Mouse (Mus musculus): ENCODE measurements at regions not wholly inside any gene's neighbourhood (a gene's known extent, or its start where the extent isn't known, plus 50 kb on each side); places are given as distances from the start of the nearest gene placed in this dataset.

GRCm38 (mm10) chr13:101538110-101538509 is 229.9 kb downstream of the Pik3r1 start:
- H3K36me3 ChIP-seq (ENCODE audit: insufficient read depth, low read length), result no peaks in the 10 kb centered on the region
- 91% methylated on average over 1 of the region's 1 CpGs for WGBS
- no peak overlapping the region for H3K27ac ChIP-seq (ENCODE audit: low read depth, low read length)
- H3K4me2 ChIP-seq (ENCODE audit: low read depth, low read length, poor library complexity, severe bottlenecking), result no peak overlapping the region
- peaks cover 4% of the 10 kb centered on the region for H3K4me1 ChIP-seq (ENCODE audit: insufficient read depth, low read length)
- no peak overlapping the region for H3K4me3 ChIP-seq (ENCODE audit: low read depth, low read length)
- no peaks in the 10 kb centered on the region for H3K27me3 ChIP-seq (ENCODE audit: insufficient read depth, low read length)
- no peak for TF ChIP-seq CTCF (IDR thresholded peaks at IDR 0.05)
- H3K9ac ChIP-seq (replicated peaks; ENCODE audit: low read length, poor library complexity, severe bottlenecking), result no peak overlapping the region
- no peaks in the 10 kb centered on the region for H3K9me3 ChIP-seq (ENCODE audit: low read length)
- ATAC-seq (ENCODE audit: low FRiP score), result no peak
- DNase-seq (ENCODE audit: low spot score), result no peak

- Histone ChIP-seq H3K27ac (ENCODE audit: low read depth, low read length) (no peak overlapping the region), H3K36me3 (ENCODE audit: insufficient read depth, low read length) (no peaks in the 10 kb centered on the region), H3K9me3 (ENCODE audit: low read length) (no peaks in the 10 kb centered on the region), H3K4me1 (ENCODE audit: insufficient read depth, low read length) (peaks cover 4% of the 10 kb centered on the region), H3K27me3 (ENCODE audit: insufficient read depth, low read length) (no peaks in the 10 kb centered on the region), H3K9ac (replicated peaks; ENCODE audit: low read length, poor library complexity, severe bottlenecking) (no peak overlapping the region), H3K4me2 (ENCODE audit: low read depth, low read length, poor library complexity, severe bottlenecking) (no peak overlapping the region), H3K4me3 (ENCODE audit: low read depth, low read length) (no peak overlapping the region)
- no peak for TF ChIP-seq CTCF (IDR thresholded peaks at IDR 0.05)
- ATAC-seq (ENCODE audit: low FRiP score) (no peak), DNase-seq (ENCODE audit: low spot score) (no peak)
- 94% methylated on average over 1 of the region's 1 CpGs for WGBS
Observed at GRCm38 (mm10) chr13:101536019-101536418, 232.0 kb downstream of the Pik3r1 start.

DNA sequence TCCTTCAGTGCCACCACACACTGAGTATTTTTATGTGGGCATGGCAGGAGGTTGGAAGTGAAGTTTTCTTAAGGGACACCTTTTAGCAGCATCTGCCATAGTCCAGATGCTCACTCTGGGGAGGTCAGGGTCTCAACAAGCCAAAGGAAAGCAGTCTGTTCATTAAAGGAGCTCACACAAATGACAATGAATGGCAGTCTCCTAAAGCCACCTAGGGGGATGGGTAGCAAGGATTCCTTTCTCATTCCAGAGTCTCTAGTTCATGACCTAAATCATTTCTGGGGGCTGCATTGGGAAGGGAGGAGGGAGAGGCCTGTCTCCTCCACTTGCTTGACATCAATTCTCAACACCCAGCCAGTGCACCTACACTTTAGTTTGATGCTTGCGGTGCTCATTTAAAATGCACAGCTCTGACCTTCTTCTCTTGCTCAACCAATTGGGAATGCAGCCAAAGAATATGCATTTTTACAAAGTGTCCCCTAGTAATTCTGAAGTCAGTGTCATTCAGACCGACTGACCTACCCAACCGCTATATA is 232.6 kb downstream of the Pik3r1 start:
- Histone ChIP-seq H3K9ac (replicated peaks; ENCODE audit: low read length, poor library complexity, severe bottlenecking) (no peak overlapping the region), H3K4me3 (ENCODE audit: low read depth, low read length) (no peak overlapping the region), H3K9me3 (ENCODE audit: low read length) (no peaks in the 10 kb centered on the region), H3K27me3 (ENCODE audit: insufficient read depth, low read length) (no peaks in the 10 kb centered on the region), H3K27ac (ENCODE audit: low read depth, low read length) (no peak overlapping the region), H3K4me1 (ENCODE audit: insufficient read depth, low read length) (peaks cover 4% of the 10 kb centered on the region), H3K4me2 (ENCODE audit: low read depth, low read length, poor library complexity, severe bottlenecking) (no peak overlapping the region), H3K36me3 (ENCODE audit: insufficient read depth, low read length) (no peaks in the 10 kb centered on the region)
- ATAC-seq (ENCODE audit: low FRiP score) (no peak), DNase-seq (ENCODE audit: low spot score) (no peak)
- 85% methylated on average over 3 of the region's 3 CpGs for WGBS
- TF ChIP-seq CTCF (IDR thresholded peaks at IDR 0.05), result no peak

DNA sequence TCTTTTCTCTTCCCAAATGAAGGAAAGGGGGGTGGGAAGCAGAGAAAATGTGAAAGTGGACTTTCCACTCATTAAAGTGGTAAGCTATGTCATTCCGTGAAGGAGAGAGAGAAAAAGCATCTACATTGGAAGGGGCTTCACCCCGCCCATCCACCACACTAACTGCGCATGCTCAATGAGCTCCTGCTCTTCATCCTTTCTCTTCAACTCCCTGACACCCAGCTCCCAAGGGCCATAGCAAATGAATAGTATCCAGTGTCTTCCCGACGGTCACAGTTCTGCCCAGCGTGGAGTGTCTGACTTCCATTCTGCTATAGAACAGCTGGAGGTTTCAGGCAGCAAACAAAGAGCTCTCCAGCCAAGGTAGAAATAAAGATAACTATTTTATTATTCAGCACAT is 233.5 kb downstream of the Pik3r1 start:
- Histone ChIP-seq H3K27ac (ENCODE audit: low read depth, low read length) (no peak overlapping the region), H3K4me3 (ENCODE audit: low read depth, low read length) (no peak overlapping the region), H3K9ac (replicated peaks; ENCODE audit: low read length, poor library complexity, severe bottlenecking) (no peak overlapping the region), H3K9me3 (ENCODE audit: low read length) (no peaks in the 10 kb centered on the region), H3K4me1 (ENCODE audit: insufficient read depth, low read length) (peaks cover 4% of the 10 kb centered on the region), H3K4me2 (ENCODE audit: low read depth, low read length, poor library complexity, severe bottlenecking) (no peak overlapping the region), H3K36me3 (ENCODE audit: insufficient read depth, low read length) (no peaks in the 10 kb centered on the region), H3K27me3 (ENCODE audit: insufficient read depth, low read length) (no peaks in the 10 kb centered on the region)
- TF ChIP-seq CTCF (IDR thresholded peaks at IDR 0.05), result no peak
- WGBS, result 32% methylated on average over 6 of the region's 6 CpGs
- DNase-seq (ENCODE audit: low spot score), result peak; percentile 15
- ATAC-seq (ENCODE audit: low FRiP score), result no peak

DNA sequence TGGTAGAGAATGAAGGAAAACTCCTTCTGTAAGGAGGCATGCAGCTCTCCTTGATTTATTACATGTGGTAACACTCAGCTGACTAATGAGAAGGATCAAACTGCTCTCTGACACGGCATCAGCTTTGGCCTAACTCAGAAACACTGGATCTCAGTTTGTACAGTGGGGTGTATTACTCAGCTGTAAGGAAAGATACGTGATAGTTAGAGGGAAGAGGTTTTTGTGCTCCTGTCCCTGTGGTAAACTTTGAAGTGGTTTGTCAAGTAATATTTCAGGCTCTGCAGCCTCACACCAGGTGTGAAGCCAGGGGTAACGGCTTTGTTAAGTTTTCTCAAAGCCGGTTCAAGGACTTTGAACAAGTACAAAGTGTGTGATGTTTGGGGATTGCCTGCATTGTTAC is 235.1 kb downstream of the Pik3r1 start:
- ATAC-seq (ENCODE audit: low FRiP score), result no peak
- Histone ChIP-seq H3K9ac (replicated peaks; ENCODE audit: low read length, poor library complexity, severe bottlenecking) (no peak overlapping the region), H3K4me1 (ENCODE audit: insufficient read depth, low read length) (peaks cover 4% of the 10 kb centered on the region), H3K27ac (ENCODE audit: low read depth, low read length) (no peak overlapping the region), H3K9me3 (ENCODE audit: low read length) (no peaks in the 10 kb centered on the region), H3K4me2 (ENCODE audit: low read depth, low read length, poor library complexity, severe bottlenecking) (no peak overlapping the region), H3K4me3 (ENCODE audit: low read depth, low read length) (no peak overlapping the region), H3K27me3 (ENCODE audit: insufficient read depth, low read length) (no peaks in the 10 kb centered on the region), H3K36me3 (ENCODE audit: insufficient read depth, low read length) (no peaks in the 10 kb centered on the region)
- WGBS, result 75% methylated on average over 4 of the region's 4 CpGs
- DNase-seq (ENCODE audit: low spot score), result no peak
- no peak for TF ChIP-seq CTCF (IDR thresholded peaks at IDR 0.05)

DNA sequence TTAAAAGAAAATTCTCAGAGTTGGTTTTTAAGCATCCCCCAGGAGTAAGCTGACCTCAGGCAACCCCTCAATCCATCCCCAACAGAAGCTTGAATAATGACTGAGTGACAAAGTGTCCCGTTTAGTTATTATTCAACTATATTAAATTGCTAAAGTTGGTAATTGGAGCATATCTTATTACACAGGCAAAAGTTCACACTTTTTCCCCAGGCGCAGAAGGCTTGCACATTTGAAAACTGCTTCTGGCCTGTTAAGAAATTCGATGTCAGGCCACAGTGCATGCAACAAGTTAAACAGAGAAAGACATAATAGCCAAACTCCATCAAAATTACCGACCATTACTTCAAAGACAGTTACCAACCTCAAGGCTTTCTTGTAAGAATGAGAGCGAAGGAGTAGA is 240.3 kb downstream of the Pik3r1 start:
- no peak for DNase-seq (ENCODE audit: low spot score)
- no peak for ATAC-seq (ENCODE audit: low FRiP score)
- Histone ChIP-seq H3K4me3 (ENCODE audit: low read depth, low read length) (no peak overlapping the region), H3K36me3 (ENCODE audit: insufficient read depth, low read length) (no peaks in the 10 kb centered on the region), H3K4me2 (ENCODE audit: low read depth, low read length, poor library complexity, severe bottlenecking) (no peak overlapping the region), H3K27ac (ENCODE audit: low read depth, low read length) (no peak overlapping the region), H3K9ac (replicated peaks; ENCODE audit: low read length, poor library complexity, severe bottlenecking) (no peak overlapping the region), H3K27me3 (ENCODE audit: insufficient read depth, low read length) (no peaks in the 10 kb centered on the region), H3K4me1 (ENCODE audit: insufficient read depth, low read length) (no peaks in the 10 kb centered on the region), H3K9me3 (ENCODE audit: low read length) (no peaks in the 10 kb centered on the region)
- 86% methylated on average over 5 of the region's 5 CpGs for WGBS
- TF ChIP-seq CTCF (IDR thresholded peaks at IDR 0.05), result no peak

Data from midbrain, postnatal 0 days (tissue).